In genomic region chr12:119155566-119155965, GRCm38 (mm10) we compare ENCODE assay signal across 14 mouse cellular contexts.
A peak's percentile ranks its signal among the peaks of the same experiment; 100 is the strongest.
DNase-seq lines count a peak whose midpoint lies in the region; ATAC-seq lines count a peak whose summit lies in the region.
"Had no signal": no experiment of that assay in that cellular context is flagged by ENCODE, and none has a peak within 500 bp of the region (broad histone marks: within the 10 kb centered on the region; RNA-seq: fewer than 3 reads in every experiment).

No protein-coding gene starts in this region.

- WGBS in intestine, embryonic 15.5 days: 51% methylated on average over 4 of the region's 4 CpGs

- H3K27ac ChIP-seq in intestine, embryonic 15.5 days: no peak overlapping the region
- H3K27ac ChIP-seq: embryonic facial prominence, embryonic 12.5 days; liver, embryonic 14.5 days had no signal

- no peaks in the 10 kb centered on the region for H3K9me3 ChIP-seq in intestine, embryonic 15.5 days
- H3K9me3 ChIP-seq: embryonic facial prominence, embryonic 12.5 days had no signal

- H3K4me3 ChIP-seq in intestine, embryonic 15.5 days (replicated peaks): no peak overlapping the region
- H3K4me3 ChIP-seq: embryonic facial prominence, embryonic 12.5 days had no signal

- no peak overlapping the region for H3K4me2 ChIP-seq in intestine, embryonic 15.5 days (replicated peaks)
- H3K4me2 ChIP-seq: embryonic facial prominence, embryonic 12.5 days; midbrain, embryonic 11.5 days had no signal

- H3K27me3 ChIP-seq in intestine, embryonic 15.5 days (replicated peaks): no peaks in the 10 kb centered on the region
- H3K27me3 ChIP-seq: embryonic facial prominence, embryonic 12.5 days had no signal

- ATAC-seq in intestine, embryonic 15.5 days: no peak
- ATAC-seq: forebrain, embryonic 14.5 days; intestine, embryonic 16.5 days had no signal

- no peaks in the 10 kb centered on the region for H3K36me3 ChIP-seq in intestine, embryonic 15.5 days
- H3K36me3 ChIP-seq: embryonic facial prominence, embryonic 12.5 days had no signal

- H3K4me1 ChIP-seq in intestine, embryonic 15.5 days (replicated peaks): no peaks in the 10 kb centered on the region
- H3K4me1 ChIP-seq: embryonic facial prominence, embryonic 12.5 days had no signal

- DNase-seq in cerebellum, postnatal 10 days: peak; percentile 51 to 58
- no peak for DNase-seq in cerebellum, adult 18-20 months
- peak; percentile 23 for DNase-seq in kidney, postnatal 10 days
- no peak for DNase-seq in kidney, adult 8-10 months
- peak; percentile 7 for DNase-seq in brain, adult 2 months (ENCODE audit: low read depth, low spot score)
- peak; percentile 79 for DNase-seq in lung, postnatal 10 days
- DNase-seq in adrenal gland, postnatal 36 days: no peak
- DNase-seq: cerebellum, adult 8-10 months had no signal

- H3K9ac ChIP-seq in intestine, embryonic 15.5 days: no peak overlapping the region
- H3K9ac ChIP-seq: embryonic facial prominence, embryonic 12.5 days; liver, embryonic 14.5 days had no signal

Comparison
In these comparisons a context has a peak if more than half of its experiments do, and no peak if none do; other contexts are left out.
1. DNase-seq: peak in cerebellum, postnatal 10 days (2 of 2), kidney, postnatal 10 days (single experiment), brain, adult 2 months (single experiment) and lung, postnatal 10 days (single experiment); none in cerebellum, adult 18-20 months (0 of 2), kidney, adult 8-10 months (0 of 2) and adrenal gland, postnatal 36 days (0 of 2).